Mouse (Mus musculus): ENCODE measurements around the gene Gmnn. TPM values are rescaled to one million over a fixed set of nuclear protein-coding genes. Genes with fewer than 3 reads are reported as not detected.

The Gmnn gene
- total and polyA plus RNA-seq, 2 experiments from 2014 or later = 28.2 to 71.7 TPM

- DNase-seq (ENCODE audit: low spot score) (no peak), ATAC-seq (ENCODE audit: insufficient read depth, low read depth) (no peak)
- H3K4me3 ChIP-seq (ENCODE audit: low read depth, low read length) = no peak overlapping the region
- no peak overlapping the region for H3K27ac ChIP-seq (ENCODE audit: low read depth)
- no peak overlapping the region for H3K4me2 ChIP-seq (ENCODE audit: low read depth, low read length)
- no peaks in the 10 kb centered on the region for H3K27me3 ChIP-seq (ENCODE audit: control insufficient read depth, insufficient read depth, low read length)
- WGBS = 79% methylated on average over 10 of the region's 10 CpGs
- H3K9ac ChIP-seq (replicated peaks; ENCODE audit: low read depth, low read length) = no peak overlapping the region
- no peaks in the 10 kb centered on the region for H3K9me3 ChIP-seq (replicated peaks; ENCODE audit: control insufficient read depth, low read length)
- H3K36me3 ChIP-seq (replicated peaks; ENCODE audit: control insufficient read depth, insufficient read depth, low read length) = peaks cover 52% of the 10 kb centered on the region
- TF ChIP-seq EP300 (IDR thresholded peaks at IDR 0.05; ENCODE audit: low read depth) (no peak), CTCF (IDR thresholded peaks at IDR 0.05; ENCODE audit: low read depth) (no peak)
- peaks cover 11% of the 10 kb centered on the region; the same call in 1 of the 2 replicates for H3K4me1 ChIP-seq (ENCODE audit: control insufficient read depth, insufficient read depth)
These were observed 2.3 kb downstream of the Gmnn start for GRCm38 (mm10) chr13:24759451-24759850.

DNA sequence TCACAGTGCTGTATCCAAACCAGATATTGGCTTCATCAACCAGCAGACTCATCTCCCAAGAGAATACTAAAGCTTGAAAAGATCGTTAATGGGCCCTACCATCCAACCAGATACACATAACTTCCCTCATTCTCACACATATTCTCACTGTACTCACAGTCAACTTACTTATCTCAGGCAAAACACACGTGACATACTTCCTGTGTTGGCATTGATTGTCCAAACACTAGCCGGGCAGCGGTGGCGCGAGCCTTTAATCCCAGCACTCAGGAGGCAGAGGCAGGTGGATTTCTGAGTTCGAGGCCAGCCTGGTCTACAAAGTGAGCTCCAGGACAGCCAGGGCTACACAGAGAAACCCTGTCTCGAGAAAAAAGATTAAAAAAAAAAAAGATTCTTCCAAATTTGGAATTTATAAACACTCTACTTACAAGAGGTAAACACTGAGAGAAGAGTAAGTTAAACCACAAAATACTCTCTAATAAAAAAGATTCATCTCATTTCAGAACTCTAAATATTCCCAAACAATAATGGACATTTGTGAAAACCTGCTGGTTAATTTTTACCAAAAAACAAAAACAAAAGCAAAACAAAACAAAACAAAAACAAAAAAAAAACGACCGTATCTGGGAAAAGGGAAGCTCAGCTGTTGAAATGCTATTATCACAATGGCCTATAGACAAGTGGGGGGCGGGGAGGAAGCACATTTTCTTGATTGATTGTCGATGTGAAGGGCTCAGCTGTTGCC, 3.7 kb downstream of the Gmnn start:
- Histone ChIP-seq H3K4me2 (ENCODE audit: low read depth, low read length) (no peak overlapping the region), H3K36me3 (replicated peaks; ENCODE audit: control insufficient read depth, insufficient read depth, low read length) (peaks cover 65% of the 10 kb centered on the region), H3K4me3 (ENCODE audit: low read depth, low read length) (no peak overlapping the region), H3K9ac (replicated peaks; ENCODE audit: low read depth, low read length) (no peak overlapping the region), H3K27me3 (ENCODE audit: control insufficient read depth, insufficient read depth, low read length) (no peaks in the 10 kb centered on the region), H3K4me1 (ENCODE audit: control insufficient read depth, insufficient read depth) (peaks cover 11% of the 10 kb centered on the region; the same call in 1 of the 2 replicates), H3K9me3 (replicated peaks; ENCODE audit: control insufficient read depth, low read length) (no peaks in the 10 kb centered on the region), H3K27ac (ENCODE audit: low read depth) (no peak overlapping the region)
- no peak for TF ChIP-seq CTCF (IDR thresholded peaks at IDR 0.05; ENCODE audit: low read depth)
- no peak for TF ChIP-seq EP300 (IDR thresholded peaks at IDR 0.05; ENCODE audit: low read depth)
- WGBS = 76% methylated on average over 12 of the region's 12 CpGs
- ATAC-seq (ENCODE audit: insufficient read depth, low read depth) (no peak), DNase-seq (ENCODE audit: low spot score) (no peak)

DNA sequence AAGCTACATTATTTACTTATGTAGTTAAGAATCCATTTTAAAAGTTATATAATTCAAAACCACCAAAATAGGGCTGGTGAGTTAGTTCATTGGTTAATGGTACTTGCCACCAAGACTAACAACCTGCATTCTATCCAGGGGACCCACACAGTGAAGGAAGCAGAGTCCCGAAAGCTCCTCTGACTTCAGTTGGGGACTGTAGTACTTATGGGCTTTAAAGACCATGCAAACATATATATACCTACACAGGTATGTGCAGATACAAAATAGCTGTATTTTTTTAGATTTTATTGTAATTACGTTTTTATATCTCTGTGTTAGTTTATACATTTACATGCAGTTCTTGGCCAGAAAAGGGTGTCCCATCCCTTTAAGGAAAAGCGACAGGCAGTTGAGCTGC, 5.0 kb downstream of the Gmnn start:
- Histone ChIP-seq H3K27me3 (ENCODE audit: control insufficient read depth, insufficient read depth, low read length) (no peaks in the 10 kb centered on the region), H3K9me3 (replicated peaks; ENCODE audit: control insufficient read depth, low read length) (no peaks in the 10 kb centered on the region), H3K4me1 (ENCODE audit: control insufficient read depth, insufficient read depth) (peaks cover 8% of the 10 kb centered on the region; the same call in 1 of the 2 replicates), H3K9ac (replicated peaks; ENCODE audit: low read depth, low read length) (no peak overlapping the region), H3K36me3 (replicated peaks; ENCODE audit: control insufficient read depth, insufficient read depth, low read length) (peaks cover 76% of the 10 kb centered on the region), H3K4me2 (ENCODE audit: low read depth, low read length) (no peak overlapping the region), H3K27ac (ENCODE audit: low read depth) (no peak overlapping the region), H3K4me3 (ENCODE audit: low read depth, low read length) (no peak overlapping the region)
- ATAC-seq (ENCODE audit: insufficient read depth, low read depth) (no peak), DNase-seq (ENCODE audit: low spot score) (no peak)
- no peak for TF ChIP-seq EP300 (IDR thresholded peaks at IDR 0.05; ENCODE audit: low read depth)
- no peak for TF ChIP-seq CTCF (IDR thresholded peaks at IDR 0.05; ENCODE audit: low read depth)
- 94% methylated on average over 3 of the region's 3 CpGs for WGBS

DNA sequence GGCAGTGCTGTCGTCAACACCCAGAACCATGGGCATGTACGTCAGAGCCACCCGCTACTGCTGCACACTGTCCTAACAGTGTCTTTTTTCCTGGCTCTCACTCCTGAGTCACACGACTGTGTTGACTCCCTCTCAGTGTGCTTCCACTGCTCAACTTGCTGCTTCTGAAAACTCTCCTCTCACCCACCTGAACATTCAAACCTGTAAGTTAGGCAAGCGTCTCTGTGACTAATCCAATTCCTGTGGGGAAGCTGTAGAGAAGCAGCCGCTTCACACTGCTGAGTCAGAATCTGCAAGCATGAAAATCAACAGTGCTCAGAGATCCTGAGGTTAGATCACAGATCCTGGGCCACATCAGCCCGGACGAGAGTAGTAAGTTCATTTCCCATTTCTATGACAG, 10.3 kb downstream of the Gmnn start:
- WGBS = 85% methylated on average over 8 of the region's 8 CpGs
- H3K36me3 ChIP-seq (replicated peaks; ENCODE audit: control insufficient read depth, insufficient read depth, low read length) = peaks cover 61% of the 10 kb centered on the region
- TF ChIP-seq EP300 (IDR thresholded peaks at IDR 0.05; ENCODE audit: low read depth) (no peak), CTCF (IDR thresholded peaks at IDR 0.05; ENCODE audit: low read depth) (no peak)

DNA sequence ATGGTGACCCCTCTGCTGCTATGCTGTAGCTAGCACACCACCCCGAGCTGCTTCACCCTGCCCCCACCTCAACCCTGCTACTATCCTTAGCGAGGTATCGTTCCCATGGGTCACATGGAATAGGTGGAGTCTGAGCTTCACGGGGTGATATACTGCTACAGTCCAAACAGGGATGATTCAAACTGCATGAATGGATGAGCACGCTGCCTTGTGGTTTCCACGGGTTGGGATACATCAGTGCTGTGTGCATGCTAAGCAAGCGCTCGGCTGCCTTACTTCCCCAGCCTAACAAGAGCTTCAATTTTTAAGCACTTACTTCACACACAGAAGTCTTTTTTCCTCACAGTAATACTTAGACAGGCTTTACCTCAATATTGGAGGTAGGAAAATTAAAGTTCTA, 10.9 kb downstream of the Gmnn start:
- Histone ChIP-seq H3K36me3 (replicated peaks; ENCODE audit: control insufficient read depth, insufficient read depth, low read length) (peaks cover 55% of the 10 kb centered on the region), H3K27ac (ENCODE audit: low read depth) (no peak overlapping the region), H3K27me3 (ENCODE audit: control insufficient read depth, insufficient read depth, low read length) (no peaks in the 10 kb centered on the region), H3K9me3 (replicated peaks; ENCODE audit: control insufficient read depth, low read length) (no peaks in the 10 kb centered on the region), H3K4me1 (ENCODE audit: control insufficient read depth, insufficient read depth) (peaks cover 10% of the 10 kb centered on the region), H3K4me3 (ENCODE audit: low read depth, low read length) (no peak overlapping the region), H3K9ac (replicated peaks; ENCODE audit: low read depth, low read length) (no peak overlapping the region), H3K4me2 (ENCODE audit: low read depth, low read length) (no peak overlapping the region)
- TF ChIP-seq EP300 (IDR thresholded peaks at IDR 0.05; ENCODE audit: low read depth) (no peak), CTCF (IDR thresholded peaks at IDR 0.05; ENCODE audit: low read depth) (no peak)
- WGBS = 88% methylated on average over 8 of the region's 8 CpGs
- ATAC-seq (ENCODE audit: insufficient read depth, low read depth) = no peak
- DNase-seq (ENCODE audit: low spot score) = no peak

More for the DNA sequence above, 10.3 kb downstream of the Gmnn start:
- no peaks in the 10 kb centered on the region for H3K9me3 ChIP-seq (replicated peaks; ENCODE audit: control insufficient read depth, low read length)
- H3K27me3 ChIP-seq (ENCODE audit: control insufficient read depth, insufficient read depth, low read length) = no peaks in the 10 kb centered on the region
- no peak overlapping the region for H3K4me3 ChIP-seq (ENCODE audit: low read depth, low read length)
- no peak overlapping the region for H3K27ac ChIP-seq (ENCODE audit: low read depth)
- H3K9ac ChIP-seq (replicated peaks; ENCODE audit: low read depth, low read length) = no peak overlapping the region
- peaks cover 10% of the 10 kb centered on the region for H3K4me1 ChIP-seq (ENCODE audit: control insufficient read depth, insufficient read depth)
- DNase-seq (ENCODE audit: low spot score) (no peak), ATAC-seq (ENCODE audit: insufficient read depth, low read depth) (no peak)
- no peak overlapping the region for H3K4me2 ChIP-seq (ENCODE audit: low read depth, low read length)

DNA sequence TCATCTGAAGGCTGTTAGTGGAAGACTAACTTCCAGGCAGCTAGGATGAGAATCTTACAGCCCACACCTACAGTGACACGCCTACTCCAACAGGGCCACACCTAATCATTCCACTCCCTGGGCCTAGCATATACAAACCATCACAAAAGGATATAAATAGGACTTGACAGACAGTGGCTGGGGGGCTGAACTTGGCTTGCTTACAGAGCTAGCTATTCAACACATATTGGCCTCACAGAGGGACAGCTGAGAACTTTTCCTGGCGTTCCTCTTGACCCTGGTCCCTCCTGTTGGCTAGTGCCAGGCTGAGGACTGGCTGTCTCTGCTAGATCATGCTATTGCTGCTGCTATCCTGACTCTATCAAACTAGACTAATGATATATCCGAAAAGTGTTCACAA, 13.9 kb downstream of the Gmnn start:
- Histone ChIP-seq H3K4me2 (ENCODE audit: low read depth, low read length) (no peak overlapping the region), H3K4me3 (ENCODE audit: low read depth, low read length) (no peak overlapping the region), H3K9me3 (replicated peaks; ENCODE audit: control insufficient read depth, low read length) (no peaks in the 10 kb centered on the region), H3K27ac (ENCODE audit: low read depth) (peak overlapping the region; percentile 67), H3K36me3 (replicated peaks; ENCODE audit: control insufficient read depth, insufficient read depth, low read length) (peaks cover 27% of the 10 kb centered on the region), H3K9ac (replicated peaks; ENCODE audit: low read depth, low read length) (no peak overlapping the region), H3K4me1 (ENCODE audit: control insufficient read depth, insufficient read depth) (peaks cover 10% of the 10 kb centered on the region), H3K27me3 (ENCODE audit: control insufficient read depth, insufficient read depth, low read length) (no peaks in the 10 kb centered on the region)
- WGBS = 36% methylated on average over 3 of the region's 3 CpGs
- TF ChIP-seq CTCF (IDR thresholded peaks at IDR 0.05; ENCODE audit: low read depth) (no peak), EP300 (IDR thresholded peaks at IDR 0.05; ENCODE audit: low read depth) (no peak)
- DNase-seq (ENCODE audit: low spot score) = peak; percentile 73
- ATAC-seq (ENCODE audit: insufficient read depth, low read depth) = peak; percentile 82

All from heart, postnatal 0 days (tissue).